Mouse (Mus musculus) midbrain, embryonic 11.5 days (tissue): Measurements from ENCODE around the gene Rbm38. TPM values are rescaled to one million over a fixed set of nuclear protein-coding genes. Genes with fewer than 3 reads are reported as not detected.

Experiments
- ATAC-seq: fragments of 200-750 bp; cut with Nextera tagmentation; 2 replicates; pipeline ENCODE4 v1.8.0; 2017; ENCODE audit warnings: moderate TSS enrichment, moderate library complexity; ENCODE audit not compliant: low FRiP score
- DNase-seq: peaks from one replicate; pipeline ENCODE4 v3.0.0; 2015; ENCODE audit warnings: low spot score; ENCODE audit errors: missing footprints
- H3K27ac ChIP-seq: fragments of 300-500 bp; sonication (generic); 2 replicates; pipeline ENCODE4 v1.5.1; 2014; ENCODE audit warnings: low read depth, low read length
- H3K27me3 ChIP-seq: fragments of 300-500 bp; sonication (generic); 2 replicates; pipeline ENCODE4 v1.6.1; 2014; ENCODE audit warnings: mild to moderate bottlenecking, low read length, moderate library complexity, mixed read lengths; ENCODE audit not compliant: control insufficient read depth, insufficient read depth
- H3K36me3 ChIP-seq: fragments of 300-500 bp; sonication (generic); 2 replicates; pipeline ENCODE4 v1.6.1; 2014; ENCODE audit warnings: mild to moderate bottlenecking, low read length, moderate library complexity, mixed read lengths; ENCODE audit not compliant: control insufficient read depth, insufficient read depth
- H3K4me1 ChIP-seq: fragments of 300-500 bp; sonication (generic); 2 replicates; pipeline ENCODE4 v1.6.1; 2014; ENCODE audit warnings: low read length; ENCODE audit not compliant: control insufficient read depth, insufficient read depth
- H3K4me2 ChIP-seq: fragments of 300-500 bp; sonication (generic); 2 replicates; pipeline ENCODE4 v1.6.1; 2014; ENCODE audit warnings: mild to moderate bottlenecking, moderate library complexity
- H3K4me3 ChIP-seq: fragments of 300-500 bp; sonication (generic); 2 replicates; pipeline ENCODE4 v1.5.1; 2014; ENCODE audit warnings: low read depth, low read length
- H3K9ac ChIP-seq: fragments of 300-500 bp; sonication (generic); 2 replicates; pipeline ENCODE4 v1.6.1; 2014; ENCODE audit warnings: low read length
- H3K9me3 ChIP-seq: fragments of 300-500 bp; sonication (generic); 2 replicates; pipeline ENCODE4 v1.6.1; 2016; ENCODE audit warnings: low read length; ENCODE audit not compliant: control insufficient read depth
- WGBS: fragments of 180-500 bp; shearing (Covaris S2); extraction: QIAGEN DNeasy Blood & Tissue Kit; methylation state at CpG from one replicate; pipeline ENCODE4 v1.1.7; 2014; 5-methylcytosine and 5-hydroxymethylcytosine counted together
- polyA plus RNA-seq: library from polyadenylated mRNA; unstranded; fragments of >200 nt; fragmentation: Nextera tagmentation; extraction: Ambion mirVana; gene quantifications from 2 replicates; pipeline ENCODE4 v1.2.1, GENCODE M21; 2014

The Rbm38 gene
- polyA plus RNA-seq, result 70.4 and 77.3 TPM in 2 replicates

DNA sequence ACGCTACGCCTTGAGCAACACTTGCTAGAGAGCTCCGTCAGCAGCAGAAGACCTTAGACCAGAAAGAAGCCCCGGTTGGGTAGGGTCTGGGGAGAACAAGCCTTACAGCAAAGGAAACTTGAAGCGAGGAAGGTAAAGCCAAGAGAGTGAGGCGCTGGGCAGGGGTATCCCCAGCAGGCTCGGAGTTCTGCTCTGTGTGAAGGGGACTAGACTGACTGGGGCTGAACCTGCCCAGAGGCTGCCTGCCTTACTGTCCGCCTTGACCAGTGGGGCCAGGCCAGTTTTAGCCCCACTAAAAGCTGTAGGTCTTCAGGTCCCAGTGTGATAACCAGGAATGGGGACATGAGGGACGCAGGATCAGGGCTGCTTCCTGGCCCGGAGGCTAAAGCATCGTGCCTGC, at the start of gene Rbm38:
Gene Rbm38, plus strand, starts transcription at position 69 of the 400 bp plus-strand sequence.
- Histone ChIP-seq H3K9me3 (no peaks in the 10 kb centered on the region), H3K9ac (peak within 1 kb of the TSS; percentile 36), H3K27ac (no peak within 1 kb of the TSS), H3K4me3 (peak within 1 kb of the TSS; percentile 23), H3K4me2 (peak within 1 kb of the TSS; percentile 79), H3K36me3 (peaks cover 1% of the 10 kb centered on the region; the same call in 1 of the 2 replicates), H3K4me1 (peaks cover 34% of the 10 kb centered on the region), H3K27me3 (peaks cover 19% of the 10 kb centered on the region)
- ATAC-seq (no peak), DNase-seq (peak; percentile 88)
- WGBS, result 25% methylated on average over 11 of the region's 11 CpGs

DNA sequence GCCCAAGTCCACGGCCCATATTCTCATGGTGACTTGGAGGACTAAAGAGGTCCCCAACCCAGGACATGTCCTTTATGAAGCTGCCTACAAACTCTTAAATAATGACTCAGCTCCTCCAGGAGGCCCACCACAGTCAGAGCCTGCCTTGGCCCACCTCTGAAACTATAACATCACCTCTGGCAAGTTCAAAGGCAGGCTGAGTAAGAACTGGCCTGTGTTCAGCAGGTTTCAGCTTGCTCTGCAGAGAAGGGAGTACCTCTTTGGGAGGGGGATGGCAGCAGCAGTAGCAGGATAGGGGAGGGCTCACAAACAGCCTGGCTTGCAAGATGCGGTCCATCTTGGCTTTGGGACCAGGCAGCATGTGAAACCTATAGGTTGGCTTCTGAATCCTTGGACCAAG, 48.4 kb upstream of the Rbm38 start:
- H3K36me3 ChIP-seq, result no peaks in the 10 kb centered on the region
- H3K4me3 ChIP-seq, result no peak overlapping the region
- no peak overlapping the region for H3K9ac ChIP-seq
- H3K4me1 ChIP-seq, result no peaks in the 10 kb centered on the region
- DNase-seq (no peak), ATAC-seq (no peak)
- no peak overlapping the region for H3K4me2 ChIP-seq
- H3K27me3 ChIP-seq, result no peaks in the 10 kb centered on the region
- no peaks in the 10 kb centered on the region for H3K9me3 ChIP-seq
- WGBS, result 93% methylated on average over 2 of the region's 2 CpGs
- no peak overlapping the region for H3K27ac ChIP-seq

DNA sequence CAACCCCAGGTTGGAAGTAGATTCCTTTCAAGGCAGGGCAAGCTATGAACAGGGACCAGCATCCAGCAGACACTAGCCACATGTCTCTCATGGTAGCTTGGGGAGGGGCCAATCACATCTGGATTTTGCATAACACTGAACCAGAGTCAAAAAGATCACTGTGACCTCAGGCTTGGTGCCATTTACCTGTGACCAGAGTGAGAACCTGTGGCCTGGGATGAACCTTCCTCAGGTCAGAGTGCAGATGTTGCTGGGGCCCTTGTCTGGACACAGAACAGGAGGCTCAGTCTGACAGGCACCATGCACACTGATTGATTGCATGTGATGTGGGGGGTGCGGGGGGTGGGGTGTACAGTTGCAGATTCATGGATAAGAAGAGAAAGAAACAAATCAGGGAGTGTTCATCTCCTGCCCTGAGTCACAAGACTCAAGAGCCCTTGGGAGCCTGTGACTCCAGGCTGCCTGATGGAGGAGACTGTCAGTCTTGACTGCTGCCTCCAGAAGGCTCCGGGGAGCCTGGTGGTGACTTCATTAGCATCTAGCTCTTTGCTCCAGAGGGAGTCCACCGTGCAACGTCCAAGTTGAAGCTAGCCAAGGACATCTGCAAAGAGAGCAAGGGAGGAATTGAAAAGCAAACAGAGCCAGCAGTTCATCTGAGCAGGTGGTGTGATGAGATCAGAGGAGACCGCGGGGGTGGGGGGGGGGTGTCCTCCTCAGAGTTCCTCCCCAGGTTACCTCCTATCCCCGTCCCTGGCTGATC, 46.3 kb upstream of the Rbm38 start:
- Histone ChIP-seq H3K9me3 (no peaks in the 10 kb centered on the region), H3K9ac (no peak overlapping the region), H3K4me1 (peaks cover 8% of the 10 kb centered on the region), H3K36me3 (no peaks in the 10 kb centered on the region), H3K27ac (no peak overlapping the region), H3K4me2 (no peak overlapping the region), H3K27me3 (no peaks in the 10 kb centered on the region), H3K4me3 (no peak overlapping the region)
- 22% methylated on average over 7 of the region's 7 CpGs for WGBS
- no peak for DNase-seq
- no peak for ATAC-seq

DNA sequence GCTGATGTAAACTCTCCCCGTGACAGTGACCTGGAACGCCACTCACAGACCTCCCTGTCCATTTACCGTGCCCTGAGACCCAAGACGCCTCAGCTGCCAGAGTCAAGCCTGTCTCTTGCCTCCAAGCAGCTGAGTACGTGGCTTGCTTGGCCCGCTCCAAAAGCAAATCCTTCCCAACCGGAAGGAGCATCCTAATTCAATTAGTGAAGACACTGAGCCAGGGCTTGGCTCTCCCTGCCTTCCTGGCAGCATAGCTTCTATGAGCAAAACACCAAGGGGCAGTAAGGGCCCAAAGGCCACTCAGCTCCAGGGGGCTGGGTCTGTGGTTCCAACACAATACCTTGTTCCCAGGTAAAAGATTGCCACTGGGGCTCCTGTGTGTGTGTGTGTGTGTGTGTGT, 45.6 kb upstream of the Rbm38 start:
- Histone ChIP-seq H3K4me3 (no peak overlapping the region), H3K9ac (no peak overlapping the region), H3K4me2 (no peak overlapping the region), H3K4me1 (peaks cover 8% of the 10 kb centered on the region), H3K27ac (no peak overlapping the region), H3K36me3 (no peaks in the 10 kb centered on the region), H3K27me3 (no peaks in the 10 kb centered on the region), H3K9me3 (no peaks in the 10 kb centered on the region)
- DNase-seq, result no peak
- 42% methylated on average over 7 of the region's 7 CpGs for WGBS
- ATAC-seq, result no peak

DNA sequence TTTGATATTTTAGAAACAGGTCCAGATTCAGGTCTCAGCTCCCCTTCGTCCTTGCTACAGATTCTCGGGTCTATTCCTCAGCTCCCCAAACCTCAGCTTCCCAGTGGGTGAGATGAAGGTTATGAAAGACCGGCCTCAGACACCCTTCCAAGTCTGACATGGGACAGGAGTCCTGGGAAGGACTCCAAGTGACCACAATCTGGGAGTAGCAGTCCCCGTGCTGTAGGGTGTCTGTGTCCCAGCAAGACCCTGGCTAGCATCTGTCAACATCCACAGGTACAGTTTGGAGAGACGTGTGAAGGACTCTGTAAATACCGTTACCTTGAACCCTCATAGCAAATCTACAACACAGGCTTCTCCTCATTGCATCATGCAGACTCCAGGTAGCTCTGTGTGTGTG, 45.1 kb upstream of the Rbm38 start:
- Histone ChIP-seq H3K27ac (no peak overlapping the region), H3K4me3 (no peak overlapping the region), H3K4me1 (peaks cover 8% of the 10 kb centered on the region), H3K9me3 (no peaks in the 10 kb centered on the region), H3K4me2 (no peak overlapping the region), H3K36me3 (no peaks in the 10 kb centered on the region), H3K9ac (no peak overlapping the region), H3K27me3 (no peaks in the 10 kb centered on the region)
- ATAC-seq, result no peak
- DNase-seq, result no peak
- 81% methylated on average over 6 of the region's 6 CpGs for WGBS

DNA sequence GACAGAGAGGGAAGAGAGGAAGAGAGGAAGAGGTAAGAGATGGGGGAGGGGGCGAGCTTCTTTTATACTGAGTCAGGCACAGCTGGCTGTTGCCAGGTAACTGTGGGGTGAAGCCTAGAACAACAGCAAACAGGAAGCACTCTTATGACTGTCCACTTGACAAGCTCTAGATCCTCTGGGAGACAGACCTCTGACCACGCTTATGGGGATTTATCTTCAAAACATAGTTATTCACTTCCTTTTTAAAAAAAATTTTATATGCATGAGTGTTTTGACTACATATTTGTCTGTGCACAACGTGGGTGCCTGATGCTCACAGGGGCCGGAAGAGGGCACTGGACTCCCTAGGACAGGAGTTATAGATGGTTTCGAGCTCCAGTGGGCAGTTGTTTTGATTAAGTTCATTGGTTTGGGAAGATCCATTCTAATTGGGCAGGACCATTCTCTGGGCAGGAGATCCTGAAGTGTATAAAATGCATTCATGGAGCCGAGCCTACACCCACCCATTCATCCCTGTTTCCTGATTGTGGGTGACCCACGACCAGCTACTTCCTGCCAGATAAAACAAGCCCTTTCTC, 43.5 kb upstream of the Rbm38 start:
- 28% methylated on average over 7 of the region's 7 CpGs for WGBS

DNA sequence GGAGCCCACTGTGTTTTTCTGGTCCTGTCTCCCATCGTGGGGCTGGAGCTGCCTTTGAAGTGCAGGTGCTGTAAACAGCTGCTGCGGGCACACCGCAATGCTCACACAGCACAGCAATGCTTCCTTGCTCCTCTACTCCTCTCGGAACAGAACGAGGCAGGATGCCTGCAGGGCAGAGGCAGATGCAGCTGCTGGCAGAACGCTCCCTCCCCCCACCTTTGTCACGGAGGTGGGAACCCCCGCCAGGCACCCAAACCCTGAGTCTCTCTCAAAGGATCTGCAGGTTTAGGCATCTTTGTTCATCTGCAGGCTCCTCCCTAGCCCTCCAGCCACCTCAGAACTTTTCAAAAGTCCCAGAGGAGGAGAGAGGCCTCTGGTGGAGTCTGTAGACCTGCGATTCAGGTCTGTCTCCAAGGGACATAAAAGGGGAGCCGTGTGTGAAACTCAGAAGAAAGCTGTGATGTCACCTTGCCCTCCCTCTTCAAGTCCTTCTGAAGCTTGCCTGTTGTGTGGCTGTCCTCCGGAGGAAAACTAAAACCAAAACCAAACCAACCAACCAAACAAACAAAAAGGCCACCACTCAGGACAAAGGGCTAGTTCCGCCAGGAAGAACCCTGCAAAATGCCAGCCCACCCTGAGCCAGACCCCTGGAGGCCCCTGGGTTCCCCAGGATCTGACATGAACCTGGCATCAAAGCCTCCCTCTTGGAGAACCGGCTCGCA, 42.7 kb upstream of the Rbm38 start, which contains the start of gene Spo11:
Gene Spo11, plus strand, starts transcription at position 292 of the 722 bp plus-strand sequence.
- Histone ChIP-seq H3K9me3 (no peaks in the 10 kb centered on the region), H3K27me3 (no peaks in the 10 kb centered on the region), H3K4me3 (no peak within 1 kb of the TSS), H3K4me1 (peaks cover 8% of the 10 kb centered on the region), H3K4me2 (peak within 1 kb of the TSS; percentile 30), H3K9ac (peak within 1 kb of the TSS; percentile 40), H3K36me3 (no peaks in the 10 kb centered on the region), H3K27ac (no peak within 1 kb of the TSS)
- WGBS, result 9% methylated on average over 14 of the region's 14 CpGs
- DNase-seq (peak; percentile 90), ATAC-seq (no peak)

More for the DNA sequence above, 43.5 kb upstream of the Rbm38 start:
- H3K4me1 ChIP-seq, result peaks cover 8% of the 10 kb centered on the region
- H3K9me3 ChIP-seq, result no peaks in the 10 kb centered on the region
- no peak overlapping the region for H3K4me3 ChIP-seq
- H3K27ac ChIP-seq, result no peak overlapping the region
- H3K27me3 ChIP-seq, result no peaks in the 10 kb centered on the region
- DNase-seq, result no peak
- no peak overlapping the region; the same call in 1 of the 2 replicates for H3K4me2 ChIP-seq
- ATAC-seq, result no peak
- peak overlapping the region; percentile 40; the same call in 1 of the 2 replicates for H3K9ac ChIP-seq
- no peaks in the 10 kb centered on the region for H3K36me3 ChIP-seq

DNA sequence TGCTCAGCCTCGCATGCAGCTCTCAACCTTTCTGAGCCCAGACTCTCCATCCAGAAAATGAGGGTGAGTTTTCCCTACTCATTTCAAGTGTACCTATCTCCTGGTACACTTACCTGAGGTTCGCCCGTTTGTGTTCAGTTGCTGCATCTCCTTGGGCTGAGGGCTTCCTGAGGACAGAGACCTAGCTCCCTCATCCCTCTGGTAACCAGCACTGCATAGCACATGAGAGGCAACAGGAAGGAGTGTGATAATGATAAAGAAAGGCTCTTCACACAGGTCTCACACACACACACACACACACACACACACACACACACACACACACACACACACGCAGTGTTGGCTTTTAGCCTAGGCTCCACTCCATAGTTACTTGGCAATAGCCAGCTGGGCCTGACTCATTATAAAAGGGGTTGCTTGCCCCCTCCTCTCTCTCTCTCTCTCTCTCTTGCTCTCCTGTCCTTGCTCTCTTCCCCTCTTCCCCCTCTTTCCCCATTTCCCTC, 42.1 kb upstream of the Rbm38 start:
- H3K27ac ChIP-seq, result no peak overlapping the region
- ATAC-seq (no peak), DNase-seq (no peak)
- WGBS, result 44% methylated on average over 4 of the region's 4 CpGs
- no peak overlapping the region for H3K4me2 ChIP-seq
- H3K9ac ChIP-seq, result no peak overlapping the region
- no peaks in the 10 kb centered on the region for H3K27me3 ChIP-seq
- no peaks in the 10 kb centered on the region for H3K36me3 ChIP-seq
- H3K4me1 ChIP-seq, result peaks cover 8% of the 10 kb centered on the region
- H3K4me3 ChIP-seq, result no peak overlapping the region
- H3K9me3 ChIP-seq, result no peaks in the 10 kb centered on the region
